Comparison of ENCODE assay signal across 8 mouse cellular contexts in genomic region chr2:148731614-148732326, GRCm38 (mm10). TPM values are rescaled to one million over a fixed set of nuclear protein-coding genes. Genes with fewer than 3 reads are reported as not detected.
DNase-seq lines count a peak whose midpoint lies in the region; ATAC-seq and TF ChIP-seq lines count a peak whose summit lies in the region.

No protein-coding gene starts in this region.

- no peaks in the 10 kb centered on the region for H3K4me1 ChIP-seq in G1E (ENCODE audit: insufficient read depth, low read depth, low read length)
- no peaks in the 10 kb centered on the region for H3K4me1 ChIP-seq in intestine, embryonic 16.5 days (ENCODE audit: control insufficient read depth, insufficient read depth, low read length)
- peaks cover 0 to 2% of the 10 kb centered on the region in 2 experiments; a peak in 2 of 4 replicates for H3K4me1 ChIP-seq in liver, embryonic 14.5 days (replicated peaks; ENCODE audit: control insufficient read depth in 2 of 2, insufficient read depth in 2 of 2, low read length in 1 of 2)
- H3K4me1 ChIP-seq in neural tube, embryonic 12.5 days: peaks cover 6% of the 10 kb centered on the region

- intact Hi-C loops in gastrocnemius, postnatal 36 days (cut with DNase I): no loop called here

- no peak overlapping the region for H3K27ac ChIP-seq in intestine, embryonic 16.5 days (ENCODE audit: low read length)
- H3K27ac ChIP-seq in liver, embryonic 14.5 days: no peak overlapping the region
- H3K27ac ChIP-seq in neural tube, embryonic 12.5 days: no peak overlapping the region

- H3K27me3 ChIP-seq in G1E (ENCODE audit: insufficient read depth, low read length): no peaks in the 10 kb centered on the region
- H3K27me3 ChIP-seq in intestine, embryonic 16.5 days (replicated peaks; ENCODE audit: control insufficient read depth, insufficient read depth, low read length): no peaks in the 10 kb centered on the region
- no peaks in the 10 kb centered on the region for H3K27me3 ChIP-seq in liver, embryonic 14.5 days (ENCODE audit: control insufficient read depth, insufficient read depth, low read length)
- H3K27me3 ChIP-seq in neural tube, embryonic 12.5 days (replicated peaks): no peaks in the 10 kb centered on the region

- DNase-seq in 3134 (ENCODE audit: extremely low read depth, insufficient read length, low spot score): peak; percentile 69
- DNase-seq in G1E (ENCODE audit: low spot score): no peak
- peak; percentile 68 to 78 for DNase-seq in cerebellum, postnatal 14 days
- DNase-seq in gastrocnemius, postnatal 36 days: peak; percentile 30 to 31
- no peak for DNase-seq in liver, embryonic 14.5 days (ENCODE audit: low read depth in 3 of 3, low spot score in 3 of 3)
- no peak for DNase-seq in T-cell, adult 2 months (ENCODE audit: low spot score)

- no peak for ATAC-seq in G1E (ENCODE audit: extremely low read depth, insufficient number of reproducible peaks, low FRiP score, poor library complexity, severe bottlenecking)
- ATAC-seq in intestine, embryonic 16.5 days: peak; percentile 85
- peak; percentile 36 for ATAC-seq in liver, embryonic 14.5 days (ENCODE audit: insufficient read depth)
- peak; percentile 83 for ATAC-seq in neural tube, embryonic 12.5 days (ENCODE audit: low FRiP score, low read depth)

- peak overlapping the region; percentile 94 for H3K4me2 ChIP-seq in intestine, embryonic 16.5 days (ENCODE audit: low read depth, low read length)
- H3K4me2 ChIP-seq in liver, embryonic 14.5 days (ENCODE audit: low read depth): peak overlapping the region; percentile 75
- H3K4me2 ChIP-seq in neural tube, embryonic 12.5 days (replicated peaks): peak overlapping the region; percentile 84

- peaks cover 19% of the 10 kb centered on the region for H3K9me3 ChIP-seq in G1E (replicated peaks)
- no peaks in the 10 kb centered on the region for H3K9me3 ChIP-seq in intestine, embryonic 16.5 days (ENCODE audit: control insufficient read depth, low read length)
- H3K9me3 ChIP-seq in liver, embryonic 14.5 days (ENCODE audit: control insufficient read depth, low read length): no peaks in the 10 kb centered on the region
- no peaks in the 10 kb centered on the region for H3K9me3 ChIP-seq in neural tube, embryonic 12.5 days

- 1% methylated on average over 35 of the region's 35 CpGs for WGBS in intestine, embryonic 16.5 days
- 3% methylated on average over 35 of the region's 35 CpGs for WGBS in liver, embryonic 14.5 days (ENCODE audit: insufficient replicate concordance)
- WGBS in neural tube, embryonic 12.5 days: 1% methylated on average over 35 of the region's 35 CpGs

- TF ChIP-seq EP300 in liver, embryonic 14.5 days (IDR thresholded peaks at IDR 0.05; ENCODE audit: low read depth): no peak

- H3K9ac ChIP-seq in intestine, embryonic 16.5 days (ENCODE audit: low read depth, low read length): peak overlapping the region; percentile 83
- peak overlapping the region; percentile 49 for H3K9ac ChIP-seq in liver, embryonic 14.5 days (replicated peaks)
- H3K9ac ChIP-seq in neural tube, embryonic 12.5 days: peak overlapping the region; percentile 83

- no peak for TF ChIP-seq CTCF in G1E (IDR thresholded peaks at IDR 0.05; ENCODE audit: low read depth, low read length)
- no peak for TF ChIP-seq CTCF in liver, embryonic 14.5 days (IDR thresholded peaks at IDR 0.05; ENCODE audit: low read depth)

- no peaks in the 10 kb centered on the region for H3K36me3 ChIP-seq in G1E (replicated peaks)
- no peaks in the 10 kb centered on the region for H3K36me3 ChIP-seq in intestine, embryonic 16.5 days (ENCODE audit: control insufficient read depth, insufficient read depth, low read length)
- no peaks in the 10 kb centered on the region for H3K36me3 ChIP-seq in liver, embryonic 14.5 days (replicated peaks; ENCODE audit: control insufficient read depth, insufficient read depth, low read depth)
- H3K36me3 ChIP-seq in neural tube, embryonic 12.5 days: no peaks in the 10 kb centered on the region

- H3K4me3 ChIP-seq in G1E (ENCODE audit: low read depth, low read length): peak overlapping the region; percentile 20; the same call in 1 of the 2 replicates
- H3K4me3 ChIP-seq in intestine, embryonic 16.5 days (ENCODE audit: low read length): peak overlapping the region; percentile 78
- H3K4me3 ChIP-seq in liver, embryonic 14.5 days (ENCODE audit: insufficient read depth in 1 of 2, low read depth in 2 of 2, low read length in 2 of 2): peak overlapping the region; percentile 62 to 69
- H3K4me3 ChIP-seq in neural tube, embryonic 12.5 days: peak overlapping the region; percentile 73

RNA-seq across cellular contexts. Expression of gene Napb, which starts 0.5 kb away (rescaled TPM):
- not detected in 2 replicates for total RNA-seq in G1E (2014; fragmentation: Nextera tagmentation)
- total RNA-seq in G1E (2017): 0.16 TPM in 1 of 2 replicates, not detected in the other
- not detected in 2 replicates for polyA plus RNA-seq in G1E (2012)
- 1 to 10 TPM; 4.0 to 5.5 TPM for total RNA-seq in gastrocnemius, postnatal 36 days (2021)
- 3.1 and 3.3 TPM in 2 replicates for polyA plus RNA-seq in intestine, embryonic 16.5 days (2015; fragmentation: Nextera tagmentation; extraction: Ambion mirVana)
- polyA plus RNA-seq in liver, embryonic 14.5 days (2012; rRNA removed): 0.30 and 0.36 TPM in 2 replicates
- 0.09 and 0.14 TPM in 2 replicates for polyA plus RNA-seq in liver, embryonic 14.5 days (2014; fragmentation: Nextera tagmentation; extraction: Ambion mirVana)
- polyA plus RNA-seq in neural tube, embryonic 12.5 days (2016; fragmentation: Nextera tagmentation; extraction: Ambion mirVana): 28.0 and 33.0 TPM in 2 replicates

RNA-seq across cellular contexts. Expression of gene Cstl1, which starts 18.4 kb away (rescaled TPM):
- not detected in 2 replicates for total RNA-seq in G1E (2014; fragmentation: Nextera tagmentation)
- not detected in 2 replicates for total RNA-seq in G1E (2017)
- polyA plus RNA-seq in G1E (2012): not detected in 2 replicates
- not detected for total RNA-seq in gastrocnemius, postnatal 36 days (2021)
- not detected in 2 replicates for polyA plus RNA-seq in intestine, embryonic 16.5 days (2015; fragmentation: Nextera tagmentation; extraction: Ambion mirVana)
- not detected in 2 replicates for polyA plus RNA-seq in liver, embryonic 14.5 days (2012; rRNA removed)
- polyA plus RNA-seq in liver, embryonic 14.5 days (2014; fragmentation: Nextera tagmentation; extraction: Ambion mirVana): not detected in 2 replicates
- not detected in 2 replicates for polyA plus RNA-seq in neural tube, embryonic 12.5 days (2016; fragmentation: Nextera tagmentation; extraction: Ambion mirVana)

RNA-seq across cellular contexts. Expression of gene Cst11, which starts 39.5 kb away (rescaled TPM):
- total RNA-seq in G1E (2014; fragmentation: Nextera tagmentation) (not detected in 2 replicates), G1E (2017) (not detected in 2 replicates)
- polyA plus RNA-seq in G1E (2012): not detected in 2 replicates
- total RNA-seq in gastrocnemius, postnatal 36 days (2021): not detected
- polyA plus RNA-seq in intestine, embryonic 16.5 days (2015; fragmentation: Nextera tagmentation; extraction: Ambion mirVana): not detected in 2 replicates
- polyA plus RNA-seq in liver, embryonic 14.5 days (2012; rRNA removed): not detected in 2 replicates
- polyA plus RNA-seq in liver, embryonic 14.5 days (2014; fragmentation: Nextera tagmentation; extraction: Ambion mirVana): not detected in 2 replicates
- not detected in 2 replicates for polyA plus RNA-seq in neural tube, embryonic 12.5 days (2016; fragmentation: Nextera tagmentation; extraction: Ambion mirVana)

RNA-seq across cellular contexts. Expression of gene 8030411F24Rik, which starts 50.0 kb away (rescaled TPM):
- total RNA-seq in G1E (2014; fragmentation: Nextera tagmentation) (not detected in 2 replicates), G1E (2017) (0.23 TPM in 1 of 2 replicates, not detected in the other)
- not detected in 2 replicates for polyA plus RNA-seq in G1E (2012)
- not detected for total RNA-seq in gastrocnemius, postnatal 36 days (2021)
- polyA plus RNA-seq in intestine, embryonic 16.5 days (2015; fragmentation: Nextera tagmentation; extraction: Ambion mirVana): not detected in 2 replicates
- not detected in 2 replicates for polyA plus RNA-seq in liver, embryonic 14.5 days (2012; rRNA removed)
- not detected in 2 replicates for polyA plus RNA-seq in liver, embryonic 14.5 days (2014; fragmentation: Nextera tagmentation; extraction: Ambion mirVana)
- polyA plus RNA-seq in neural tube, embryonic 12.5 days (2016; fragmentation: Nextera tagmentation; extraction: Ambion mirVana): not detected in 2 replicates

RNA-seq across cellular contexts. Expression of gene Gzf1, which starts 50.9 kb away (rescaled TPM):
- total RNA-seq in G1E (2014; fragmentation: Nextera tagmentation): 20.9 and 28.4 TPM in 2 replicates
- 24.7 and 27.8 TPM in 2 replicates for total RNA-seq in G1E (2017)
- polyA plus RNA-seq in G1E (2012): 12.0 and 18.8 TPM in 2 replicates
- 10 to 100 TPM; 17.4 to 18.1 TPM for total RNA-seq in gastrocnemius, postnatal 36 days (2021)
- 15.2 and 16.3 TPM in 2 replicates for polyA plus RNA-seq in intestine, embryonic 16.5 days (2015; fragmentation: Nextera tagmentation; extraction: Ambion mirVana)
- 3.9 and 5.1 TPM in 2 replicates for polyA plus RNA-seq in liver, embryonic 14.5 days (2012; rRNA removed)
- polyA plus RNA-seq in liver, embryonic 14.5 days (2014; fragmentation: Nextera tagmentation; extraction: Ambion mirVana): 7.4 and 7.9 TPM in 2 replicates
- polyA plus RNA-seq in neural tube, embryonic 12.5 days (2016; fragmentation: Nextera tagmentation; extraction: Ambion mirVana): 17.1 and 19.5 TPM in 2 replicates

Comparison
In these comparisons a context has a peak if more than half of its experiments do, and no peak if none do; other contexts are left out.
1. DNase-seq: peak in 3134 (single experiment), cerebellum, postnatal 14 days (2 of 2) and gastrocnemius, postnatal 36 days (2 of 2); none in G1E (single experiment), liver, embryonic 14.5 days (0 of 3) and T-cell, adult 2 months (single experiment).
2. H3K4me3 ChIP-seq: peak in every context shown above with its lines; median percentile 78 in intestine, embryonic 16.5 days; 73 in neural tube, embryonic 12.5 days; 66 in liver, embryonic 14.5 days; 20 in G1E.
3. Peak in every context shown above with its lines, with median percentiles within 50 percentile points of each other: H3K4me2 ChIP-seq and H3K9ac ChIP-seq.